Mouse (Mus musculus): ENCODE data around the gene M1ap. TPM values are rescaled to one million over a fixed set of nuclear protein-coding genes. Genes with fewer than 3 reads are reported as not detected.
A peak's percentile ranks its signal among the peaks of the same experiment; 100 is the strongest.

M1ap gene
- total and polyA plus RNA-seq, 2 experiments from 2014 or later: 0.10 TPM

DNA sequence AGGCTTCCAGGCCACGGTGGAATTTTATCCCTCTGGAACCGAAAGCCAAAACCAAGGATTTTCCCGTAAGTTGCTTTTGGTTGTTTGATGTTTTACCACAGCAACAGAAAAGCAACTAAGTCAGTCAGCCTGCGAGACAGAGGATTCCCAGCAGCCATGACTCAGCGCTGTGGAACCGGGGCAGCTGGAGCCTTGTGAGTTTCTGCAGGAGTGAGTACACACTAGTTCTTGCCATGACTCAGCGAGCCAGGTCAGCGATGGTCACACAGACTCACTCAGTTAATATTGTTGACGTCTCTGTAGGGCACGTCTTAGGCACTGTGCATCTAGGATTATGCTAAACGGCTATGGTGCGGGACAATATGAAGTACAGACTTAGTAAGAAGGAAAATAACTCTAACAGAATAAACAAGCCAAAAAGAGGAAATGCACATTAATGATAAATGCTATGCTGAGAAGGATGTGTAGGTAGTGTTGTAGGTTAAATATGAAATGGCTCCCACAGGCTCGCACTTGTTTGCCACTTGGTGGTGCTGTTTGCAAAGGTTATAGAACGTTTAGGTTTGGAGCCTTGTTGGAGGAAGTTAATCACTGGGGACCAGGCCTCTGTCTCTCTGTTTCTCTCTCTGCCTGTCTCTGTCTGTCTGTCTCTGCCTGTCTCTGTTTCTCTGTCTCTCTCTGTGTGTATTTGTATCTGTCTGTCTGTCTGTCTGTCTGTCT lies 37.4 kb upstream of the M1ap start:
- no peak overlapping the region for H3K9ac ChIP-seq

DNA sequence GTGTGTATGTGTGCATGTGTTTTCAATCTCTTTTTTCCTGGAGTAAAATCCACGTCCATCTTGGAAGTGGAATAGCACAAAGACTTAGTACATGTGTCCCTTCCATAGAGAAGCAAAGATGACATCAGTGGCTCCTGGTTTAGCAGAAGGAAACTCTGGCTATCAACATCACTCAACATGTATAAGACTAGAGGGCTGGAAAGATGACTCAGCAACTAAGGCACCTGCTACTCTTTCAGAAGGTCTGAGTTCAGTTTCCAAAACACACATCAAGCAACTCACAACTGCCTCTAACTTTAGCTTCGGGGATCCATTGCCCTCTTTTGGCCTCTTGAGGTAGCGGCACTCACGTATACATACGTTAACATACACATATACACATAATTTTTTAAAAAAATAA lies 35.4 kb upstream of the M1ap start:
- H3K4me3 ChIP-seq (ENCODE audit: low read depth, low read length): no peak overlapping the region
- no peaks in the 10 kb centered on the region for H3K4me1 ChIP-seq (ENCODE audit: insufficient read depth)
- ATAC-seq (no peak), DNase-seq (no peak)
- WGBS: 93% methylated on average over 5 of the region's 5 CpGs
- H3K36me3 ChIP-seq (ENCODE audit: insufficient read depth): peaks cover 14% of the 10 kb centered on the region; the same call in 1 of the 2 replicates
- no peaks in the 10 kb centered on the region for H3K27me3 ChIP-seq (ENCODE audit: insufficient read depth, low read length)
- H3K9me3 ChIP-seq (ENCODE audit: low read length): no peaks in the 10 kb centered on the region
- H3K9ac ChIP-seq: no peak overlapping the region
- no peak for TF ChIP-seq CTCF (IDR thresholded peaks at IDR 0.05; ENCODE audit: low read depth)
- no peak overlapping the region for H3K4me2 ChIP-seq (ENCODE audit: low read depth)
- no peak overlapping the region for H3K27ac ChIP-seq (ENCODE audit: low read depth, low read length)

More for the DNA sequence above, 37.4 kb upstream of the M1ap start:
- peak; percentile 62 for TF ChIP-seq CTCF (IDR thresholded peaks at IDR 0.05; ENCODE audit: low read depth)
- Histone ChIP-seq H3K27me3 (ENCODE audit: insufficient read depth, low read length) (no peaks in the 10 kb centered on the region), H3K4me3 (ENCODE audit: low read depth, low read length) (no peak overlapping the region), H3K4me1 (ENCODE audit: insufficient read depth) (no peaks in the 10 kb centered on the region), H3K36me3 (ENCODE audit: insufficient read depth) (peaks cover 14% of the 10 kb centered on the region; the same call in 1 of the 2 replicates), H3K9me3 (ENCODE audit: low read length) (no peaks in the 10 kb centered on the region), H3K4me2 (ENCODE audit: low read depth) (no peak overlapping the region), H3K27ac (ENCODE audit: low read depth, low read length) (no peak overlapping the region)
- DNase-seq: peak; percentile 62
- WGBS: 68% methylated on average over 14 of the region's 14 CpGs
- peak; percentile 30; the same call in 1 of the 2 replicates for ATAC-seq

DNA sequence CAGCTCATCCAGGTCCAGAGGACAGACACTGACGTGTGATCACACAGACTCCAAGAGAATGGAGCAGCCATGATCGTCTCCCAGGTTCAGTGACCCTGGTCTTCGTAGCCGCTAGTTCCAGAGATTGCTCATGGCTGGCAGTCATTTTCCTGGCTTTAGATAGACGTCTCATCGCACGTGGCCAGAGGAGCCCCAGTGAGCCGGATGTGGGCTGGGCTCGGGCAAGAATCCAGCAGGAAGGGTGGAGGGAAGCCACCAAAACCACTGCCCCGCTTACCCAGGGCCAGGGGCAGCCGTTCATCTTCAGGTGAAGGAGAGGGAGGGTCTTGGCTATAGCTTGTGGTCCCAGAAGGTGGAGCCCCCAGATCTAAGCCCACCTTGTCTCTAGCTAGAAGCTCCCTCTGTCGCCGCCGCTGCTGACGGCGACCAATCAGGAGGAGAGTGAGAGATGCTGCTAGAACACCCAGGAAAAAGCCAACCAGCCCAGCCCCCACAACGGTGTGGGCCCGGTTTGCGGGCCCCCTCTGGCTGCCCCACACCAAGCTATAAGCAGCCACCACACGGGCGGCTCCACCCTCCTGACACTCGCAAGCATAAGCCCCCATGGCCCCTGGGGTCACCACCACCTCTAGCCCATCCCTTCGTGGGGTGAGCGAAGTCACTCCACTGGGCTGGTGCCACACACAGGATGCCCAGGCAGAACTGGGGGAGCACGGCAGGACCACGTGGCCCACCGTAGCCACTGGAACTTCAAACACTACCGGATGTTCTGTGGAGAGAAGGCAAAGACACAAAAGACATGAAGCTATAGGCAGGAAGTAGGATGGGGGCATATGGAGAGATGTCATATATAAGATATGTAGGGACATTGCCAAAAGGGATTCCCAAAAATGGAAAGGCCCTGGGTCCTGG lies 33.1 kb upstream of the M1ap start:
- no peaks in the 10 kb centered on the region for H3K9me3 ChIP-seq (ENCODE audit: low read length)
- no peaks in the 10 kb centered on the region for H3K27me3 ChIP-seq (ENCODE audit: insufficient read depth, low read length)
- H3K27ac ChIP-seq (ENCODE audit: low read depth, low read length): no peak overlapping the region
- no peak overlapping the region for H3K9ac ChIP-seq
- H3K36me3 ChIP-seq (ENCODE audit: insufficient read depth): peaks cover 33% of the 10 kb centered on the region
- TF ChIP-seq CTCF (IDR thresholded peaks at IDR 0.05; ENCODE audit: low read depth): no peak
- H3K4me3 ChIP-seq (ENCODE audit: low read depth, low read length): no peak overlapping the region
- ATAC-seq (no peak), DNase-seq (no peak)
- no peak overlapping the region for H3K4me2 ChIP-seq (ENCODE audit: low read depth)
- 85% methylated on average over 28 of the region's 28 CpGs for WGBS
- no peaks in the 10 kb centered on the region; the same call in 1 of the 2 replicates for H3K4me1 ChIP-seq (ENCODE audit: insufficient read depth)

DNA sequence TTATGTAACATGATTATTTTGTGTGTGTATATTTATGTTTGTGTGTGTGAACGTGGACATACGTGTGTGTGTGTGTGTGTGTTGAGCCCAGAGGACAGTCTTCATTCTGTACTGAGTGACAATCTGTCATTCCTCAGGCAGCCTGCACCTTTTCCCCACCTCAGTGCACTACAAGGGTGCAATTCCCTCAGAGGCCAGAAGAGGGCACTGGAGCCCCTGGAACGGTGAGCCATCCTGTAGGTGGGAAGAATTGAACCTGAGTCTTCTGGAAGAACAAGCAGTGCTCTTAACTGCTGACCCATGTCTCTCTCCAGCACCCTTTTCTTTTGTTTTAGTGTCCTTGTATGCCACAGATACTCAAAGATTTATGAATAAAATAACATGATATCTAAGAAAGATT lies 30.8 kb upstream of the M1ap start:
- no peak for ATAC-seq

DNA sequence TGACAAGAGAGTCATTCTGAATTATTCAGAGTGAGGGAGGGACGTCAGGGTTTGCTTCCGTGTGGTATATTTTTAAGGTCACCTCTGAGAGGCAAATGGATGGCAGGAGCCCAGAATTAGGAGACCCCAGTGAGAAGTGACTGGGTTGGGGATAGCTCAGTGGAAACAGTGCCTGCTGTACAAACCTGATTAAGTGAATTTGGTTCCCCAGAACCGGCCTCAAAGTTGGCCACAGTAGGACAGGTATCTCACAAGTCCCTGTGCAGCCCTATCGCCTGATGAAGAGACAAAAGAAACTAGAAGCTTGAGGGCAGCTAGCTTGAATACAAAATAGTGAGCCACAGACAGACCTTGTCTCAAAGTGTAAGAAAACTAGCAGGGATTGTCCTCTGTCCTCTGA lies 30.2 kb upstream of the M1ap start:
- WGBS: 78% methylated on average over 4 of the region's 4 CpGs

More for the DNA sequence above, 30.8 kb upstream of the M1ap start:
- no peak overlapping the region for H3K27ac ChIP-seq (ENCODE audit: low read depth, low read length)
- DNase-seq: peak; percentile 71
- no peaks in the 10 kb centered on the region; the same call in 1 of the 2 replicates for H3K4me1 ChIP-seq (ENCODE audit: insufficient read depth)
- peaks cover 45% of the 10 kb centered on the region for H3K36me3 ChIP-seq (ENCODE audit: insufficient read depth)
- no peak overlapping the region for H3K4me3 ChIP-seq (ENCODE audit: low read depth, low read length)
- TF ChIP-seq CTCF (IDR thresholded peaks at IDR 0.05; ENCODE audit: low read depth): peak; percentile 86
- no peaks in the 10 kb centered on the region for H3K9me3 ChIP-seq (ENCODE audit: low read length)
- H3K9ac ChIP-seq: no peak overlapping the region
- no peak overlapping the region for H3K4me2 ChIP-seq (ENCODE audit: low read depth)
- 25% methylated on average over 3 of the region's 3 CpGs for WGBS
- H3K27me3 ChIP-seq (ENCODE audit: insufficient read depth, low read length): no peaks in the 10 kb centered on the region

DNA sequence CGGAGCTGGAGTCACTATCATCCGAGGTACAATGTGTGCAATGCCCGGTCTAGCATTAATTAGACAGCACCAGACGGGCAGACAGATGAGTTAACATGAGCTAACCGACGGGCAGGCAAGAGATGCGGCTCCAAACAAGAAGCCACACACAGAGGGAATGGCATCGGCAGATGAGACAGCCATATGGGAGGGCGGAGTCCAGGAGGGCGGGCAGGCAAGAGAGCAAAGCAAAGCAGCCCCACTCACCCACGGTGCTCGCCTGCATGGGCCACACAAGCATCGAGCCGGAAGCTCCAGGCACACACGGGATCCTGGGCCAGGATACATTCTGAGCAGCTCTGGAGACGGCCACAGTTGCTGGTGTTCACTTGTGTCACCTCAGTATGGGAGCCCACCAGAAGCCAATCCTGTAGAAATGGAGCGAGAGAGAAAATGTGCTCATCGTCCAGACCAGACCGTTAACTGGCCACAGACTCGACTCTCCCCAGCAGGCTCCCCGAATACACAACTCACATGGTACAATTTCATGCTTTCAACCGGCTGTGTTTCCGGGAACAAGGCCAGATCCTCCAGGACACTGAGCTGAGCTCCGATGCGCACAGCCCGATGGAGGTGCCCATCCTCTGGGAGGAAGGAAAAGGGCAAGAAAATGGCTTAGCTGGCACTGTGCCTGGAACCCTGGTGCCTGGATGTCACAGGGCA lies 29.5 kb upstream of the M1ap start:
- Histone ChIP-seq H3K4me1 (ENCODE audit: insufficient read depth) (no peaks in the 10 kb centered on the region; the same call in 1 of the 2 replicates), H3K9ac (no peak overlapping the region), H3K4me2 (ENCODE audit: low read depth) (no peak overlapping the region), H3K36me3 (ENCODE audit: insufficient read depth) (peaks cover 45% of the 10 kb centered on the region), H3K4me3 (ENCODE audit: low read depth, low read length) (no peak overlapping the region), H3K27me3 (ENCODE audit: insufficient read depth, low read length) (no peaks in the 10 kb centered on the region), H3K27ac (ENCODE audit: low read depth, low read length) (no peak overlapping the region), H3K9me3 (ENCODE audit: low read length) (no peaks in the 10 kb centered on the region)
- ATAC-seq (peak; percentile 81), DNase-seq (peak; percentile 67)
- no peak for TF ChIP-seq CTCF (IDR thresholded peaks at IDR 0.05; ENCODE audit: low read depth)
- 48% methylated on average over 26 of the region's 26 CpGs for WGBS

More for the DNA sequence above, 30.2 kb upstream of the M1ap start:
- Histone ChIP-seq H3K4me1 (ENCODE audit: insufficient read depth) (no peaks in the 10 kb centered on the region; the same call in 1 of the 2 replicates), H3K4me3 (ENCODE audit: low read depth, low read length) (no peak overlapping the region), H3K9ac (no peak overlapping the region), H3K27me3 (ENCODE audit: insufficient read depth, low read length) (no peaks in the 10 kb centered on the region), H3K27ac (ENCODE audit: low read depth, low read length) (no peak overlapping the region), H3K9me3 (ENCODE audit: low read length) (no peaks in the 10 kb centered on the region), H3K4me2 (ENCODE audit: low read depth) (no peak overlapping the region), H3K36me3 (ENCODE audit: insufficient read depth) (peaks cover 45% of the 10 kb centered on the region)
- DNase-seq (no peak), ATAC-seq (no peak)
- TF ChIP-seq CTCF (IDR thresholded peaks at IDR 0.05; ENCODE audit: low read depth): no peak
